Mouse (Mus musculus): ENCODE measurements around the gene Kcnh1. TPM values are rescaled to one million over a fixed set of nuclear protein-coding genes. Genes with fewer than 3 reads are reported as not detected.
A peak's percentile ranks its signal among the peaks of the same experiment; 100 is the strongest.

Gene Kcnh1
- total RNA-seq, 2 experiments from 2014 or later: 75.4 to 77.0 TPM

- intact Hi-C loops (cut with DNase I): no loop called here
- no peak for DNase-seq (ENCODE audit: low spot score in 2 of 2)
Measured at GRCm38 (mm10) chr1:192259616-192260015, 69.0 kb downstream of the Kcnh1 start.

- no peak for DNase-seq (ENCODE audit: low spot score in 2 of 2)
- intact Hi-C loops (cut with DNase I): loop anchor here (5.0 kb wide), 1 partner anchor 72 kb away; no protein-coding TSS in a partner anchor
Measured at GRCm38 (mm10) chr1:192265704-192266103, 75.1 kb downstream of the Kcnh1 start.

GRCm38 (mm10) chr1:192266956-192267355 is 76.4 kb downstream of the Kcnh1 start:
- intact Hi-C loops (cut with DNase I): loop anchor here (5.0 kb wide), 1 partner anchor 70 kb away; no protein-coding TSS in a partner anchor
- peak; percentile 75 to 76 for DNase-seq (ENCODE audit: low spot score in 2 of 2)

- DNase-seq (ENCODE audit: low spot score in 2 of 2): no peak
- intact Hi-C loops (cut with DNase I): loop anchor here (5.0 kb wide), 1 partner anchor 68 kb away; no protein-coding TSS in a partner anchor
Measured at GRCm38 (mm10) chr1:192268878-192269277, 78.3 kb downstream of the Kcnh1 start.

- peak in 1 of 2 experiments; percentile 37 for DNase-seq (ENCODE audit: low spot score in 2 of 2)
- intact Hi-C loops (cut with DNase I): loop anchor here (5.0 kb wide), 1 partner anchor 67 kb away; no protein-coding TSS in a partner anchor
Measured at GRCm38 (mm10) chr1:192269911-192270310, 79.3 kb downstream of the Kcnh1 start.

- no peak for DNase-seq (ENCODE audit: low spot score in 2 of 2)
- intact Hi-C loops (cut with DNase I): no loop called here
Measured at GRCm38 (mm10) chr1:192277801-192278385, 87.3 kb downstream of the Kcnh1 start.

- intact Hi-C loops (cut with DNase I): no loop called here
- no peak for DNase-seq (ENCODE audit: low spot score in 2 of 2)
Measured at GRCm38 (mm10) chr1:192284340-192284739, 93.8 kb downstream of the Kcnh1 start.

GRCm38 (mm10) chr1:192284950-192285349 is 94.4 kb downstream of the Kcnh1 start:
- intact Hi-C loops (cut with DNase I): no loop called here
- DNase-seq (ENCODE audit: low spot score in 2 of 2): no peak

- intact Hi-C loops (cut with DNase I): no loop called here
- no peak for DNase-seq (ENCODE audit: low spot score in 2 of 2)
Measured at GRCm38 (mm10) chr1:192288456-192288855, 97.9 kb downstream of the Kcnh1 start.

GRCm38 (mm10) chr1:192291286-192291685 is 100.7 kb downstream of the Kcnh1 start:
- intact Hi-C loops (cut with DNase I): no loop called here
- no peak for DNase-seq (ENCODE audit: low spot score in 2 of 2)

GRCm38 (mm10) chr1:192293391-192293790 is 102.8 kb downstream of the Kcnh1 start:
- intact Hi-C loops (cut with DNase I): no loop called here
- no peak for DNase-seq (ENCODE audit: low spot score in 2 of 2)

GRCm38 (mm10) chr1:192293921-192294320 is 103.3 kb downstream of the Kcnh1 start:
- intact Hi-C loops (cut with DNase I): no loop called here
- no peak for DNase-seq (ENCODE audit: low spot score in 2 of 2)

- intact Hi-C loops (cut with DNase I): no loop called here
- no peak for DNase-seq (ENCODE audit: low spot score in 2 of 2)
Measured at GRCm38 (mm10) chr1:192295243-192295860, 104.8 kb downstream of the Kcnh1 start.

- no peak for DNase-seq (ENCODE audit: low spot score in 2 of 2)
- intact Hi-C loops (cut with DNase I): no loop called here
Measured at GRCm38 (mm10) chr1:192295902-192296301, 105.3 kb downstream of the Kcnh1 start.

GRCm38 (mm10) chr1:192297481-192298128 is 107.0 kb downstream of the Kcnh1 start:
- intact Hi-C loops (cut with DNase I): no loop called here
- no peak for DNase-seq (ENCODE audit: low spot score in 2 of 2)

- DNase-seq (ENCODE audit: low spot score in 2 of 2): no peak
- intact Hi-C loops (cut with DNase I): no loop called here
Measured at GRCm38 (mm10) chr1:192300417-192300816, 109.8 kb downstream of the Kcnh1 start.

GRCm38 (mm10) chr1:192303615-192304014 is 113.0 kb downstream of the Kcnh1 start:
- DNase-seq (ENCODE audit: low spot score in 2 of 2): no peak
- intact Hi-C loops (cut with DNase I): no loop called here

GRCm38 (mm10) chr1:192305155-192305554 is 114.6 kb downstream of the Kcnh1 start:
- intact Hi-C loops (cut with DNase I): no loop called here
- DNase-seq (ENCODE audit: low spot score in 2 of 2): no peak

GRCm38 (mm10) chr1:192307055-192307454 is 116.5 kb downstream of the Kcnh1 start:
- intact Hi-C loops (cut with DNase I): no loop called here
- DNase-seq (ENCODE audit: low spot score in 2 of 2): no peak

- intact Hi-C loops (cut with DNase I): no loop called here
Measured at GRCm38 (mm10) chr1:192311298-192311697, 120.7 kb downstream of the Kcnh1 start.

More at GRCm38 (mm10) chr1:192311298-192311697, 120.7 kb downstream of the Kcnh1 start:
- no peak for DNase-seq (ENCODE audit: low spot score in 2 of 2)
